Mouse (Mus musculus) fat pad, adult 2 months (tissue): ENCODE data around the gene Lrrk1.
"Not testable (repeated sequence)": the region's sequence is repeated elsewhere in the genome, so short reads cannot be mapped to it uniquely, and the experiment has no call there.

ENCODE experiments used
- DNase-seq: peaks from one replicate; pipeline ENCODE4 v3.0.0-alpha.2; 2011; ENCODE audit warnings: low read depth, low spot score; ENCODE audit errors: extremely low read depth

The Lrrk1 gene

GRCm38 (mm10) chr7:66198416-66198815 is 189.7 kb downstream of the Lrrk1 start:
- DNase-seq: no peak

DNA sequence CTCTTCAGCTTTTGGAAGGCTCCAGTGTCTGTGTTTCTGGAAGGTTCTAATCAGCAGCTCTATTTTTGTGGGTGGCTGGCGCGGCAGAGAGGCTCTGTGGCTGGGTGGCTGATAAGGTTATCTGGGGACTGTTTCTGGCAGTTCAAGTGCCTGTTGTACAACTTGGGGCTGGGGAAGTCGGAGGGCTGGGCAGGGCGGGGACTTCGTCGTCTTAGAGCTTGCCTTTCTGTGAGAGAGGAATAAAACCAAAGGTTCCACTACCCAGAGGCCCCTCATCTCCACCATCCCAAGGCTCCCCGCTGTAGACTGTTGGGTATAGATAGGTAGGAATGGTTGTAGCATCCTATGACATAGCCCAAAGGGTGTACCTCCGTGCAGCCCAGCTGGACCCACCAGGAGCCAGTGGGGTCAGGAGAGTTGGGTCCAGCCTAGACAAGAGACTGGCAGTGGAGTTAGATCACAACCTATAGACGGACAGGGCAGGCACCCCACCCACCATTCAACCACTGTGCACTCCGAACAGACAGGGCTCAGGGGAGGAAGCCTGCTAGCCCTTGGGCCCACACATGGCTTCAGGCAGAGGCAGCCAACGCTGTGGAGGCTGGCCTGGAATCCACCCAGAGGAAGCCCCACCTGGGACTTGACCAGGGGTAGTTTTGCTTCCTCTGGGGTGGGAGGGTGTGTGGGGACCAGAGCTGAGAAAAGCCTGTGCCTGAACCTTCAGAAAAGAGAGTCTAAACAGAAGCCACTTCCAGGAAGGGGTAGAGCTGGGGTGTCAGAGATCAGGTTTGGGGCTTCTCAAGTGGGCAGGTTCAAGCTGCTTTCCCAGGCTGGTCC is 191.3 kb downstream of the Lrrk1 start:
- DNase-seq: no peak

DNA sequence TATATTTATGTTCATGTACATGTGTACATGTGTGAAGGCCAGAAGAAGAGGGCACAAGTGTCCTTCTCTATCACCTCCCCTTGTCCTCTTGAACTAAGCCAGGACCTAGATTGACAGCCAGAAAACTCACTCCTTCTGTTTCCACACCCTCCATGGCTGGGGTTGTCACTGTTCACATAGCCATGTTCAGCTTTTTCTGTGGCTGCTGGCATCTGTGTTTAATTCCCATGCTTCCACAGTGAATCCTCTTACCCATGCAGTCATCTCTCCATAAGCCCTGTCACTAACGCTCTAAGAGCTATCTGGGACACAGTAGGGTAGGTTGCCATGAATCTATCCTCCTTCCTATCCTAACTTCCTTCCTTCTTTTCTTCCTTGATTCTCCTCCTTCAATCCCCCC is 192.3 kb downstream of the Lrrk1 start:
- DNase-seq: no peak

GRCm38 (mm10) chr7:66194511-66194910 is 193.6 kb downstream of the Lrrk1 start:
- no peak for DNase-seq

GRCm38 (mm10) chr7:66190385-66190784 is 197.8 kb downstream of the Lrrk1 start:
- not testable (repeated sequence) for DNase-seq

DNA sequence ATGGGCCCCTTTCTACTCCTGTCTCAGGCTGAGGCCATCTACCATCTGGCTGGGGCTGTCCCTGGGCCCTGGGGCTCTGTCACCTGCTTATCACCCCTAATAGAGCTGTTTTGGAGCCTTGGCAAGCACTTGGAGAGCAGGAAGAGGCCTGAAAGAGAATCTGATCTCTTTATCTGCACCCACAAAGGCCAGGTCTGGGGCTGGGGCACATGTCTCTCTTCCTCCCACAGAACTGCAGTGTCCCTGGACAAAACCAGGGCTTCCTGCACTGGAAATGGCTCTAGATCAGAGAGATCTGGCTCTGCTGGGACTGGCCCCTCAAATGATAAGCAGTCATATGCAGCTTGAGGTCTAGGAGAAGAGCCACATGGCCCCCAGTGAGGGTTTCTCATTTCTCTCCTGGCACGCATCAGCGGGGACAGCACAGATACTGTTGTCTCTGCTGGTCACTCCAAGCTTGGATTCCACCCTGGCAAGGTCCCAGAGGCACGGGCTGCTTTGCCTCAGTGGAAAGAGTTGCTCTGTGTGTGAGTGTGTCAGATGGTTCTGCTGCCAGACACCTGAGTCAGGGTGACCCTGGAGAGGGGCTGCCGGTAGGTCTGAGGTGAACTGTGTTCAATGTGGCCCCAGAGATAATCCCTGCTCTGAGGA is 200.4 kb downstream of the Lrrk1 start:
- no peak for DNase-seq

DNA sequence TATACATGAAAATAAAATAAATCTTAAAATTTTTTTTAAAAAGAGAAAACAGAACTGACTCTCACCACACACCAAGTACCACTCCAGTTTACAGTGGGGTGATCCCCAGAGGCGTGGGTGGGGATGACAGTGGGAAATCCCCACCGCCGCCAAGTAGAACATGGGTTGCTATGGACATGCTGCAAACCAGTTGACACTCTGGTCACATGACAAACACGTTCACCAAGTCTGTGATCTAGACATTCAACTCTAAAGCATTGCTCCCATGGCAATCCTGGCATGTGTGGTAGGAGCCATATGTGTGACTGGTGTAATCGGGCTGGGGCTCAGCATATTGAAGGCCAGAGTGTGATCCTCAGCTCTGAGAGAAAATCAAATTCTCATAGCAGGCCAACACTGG is 202.8 kb downstream of the Lrrk1 start:
- DNase-seq: no peak

- no peak for DNase-seq
These were observed 204.1 kb downstream of the Lrrk1 start for GRCm38 (mm10) chr7:66184026-66184425.

DNA sequence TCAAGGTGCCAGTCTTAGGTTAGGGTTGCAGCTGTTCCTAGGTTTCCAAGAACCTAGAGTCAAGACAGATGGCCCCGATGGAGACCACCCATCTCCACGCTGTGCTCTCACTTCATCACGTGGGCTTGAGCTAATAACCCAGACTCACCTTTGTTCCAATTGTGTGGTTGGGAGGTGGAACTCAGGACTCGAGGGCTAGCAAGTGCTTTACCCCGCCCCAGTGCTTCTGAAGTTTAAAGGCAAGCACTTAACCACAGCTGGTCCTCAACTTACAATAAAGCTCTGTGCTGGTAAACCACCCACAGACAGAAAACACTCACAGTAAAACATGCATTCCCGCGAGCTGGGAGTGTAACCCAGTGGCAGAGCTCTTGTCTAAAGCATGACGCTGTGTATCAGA is 204.7 kb downstream of the Lrrk1 start:
- no peak for DNase-seq

DNA sequence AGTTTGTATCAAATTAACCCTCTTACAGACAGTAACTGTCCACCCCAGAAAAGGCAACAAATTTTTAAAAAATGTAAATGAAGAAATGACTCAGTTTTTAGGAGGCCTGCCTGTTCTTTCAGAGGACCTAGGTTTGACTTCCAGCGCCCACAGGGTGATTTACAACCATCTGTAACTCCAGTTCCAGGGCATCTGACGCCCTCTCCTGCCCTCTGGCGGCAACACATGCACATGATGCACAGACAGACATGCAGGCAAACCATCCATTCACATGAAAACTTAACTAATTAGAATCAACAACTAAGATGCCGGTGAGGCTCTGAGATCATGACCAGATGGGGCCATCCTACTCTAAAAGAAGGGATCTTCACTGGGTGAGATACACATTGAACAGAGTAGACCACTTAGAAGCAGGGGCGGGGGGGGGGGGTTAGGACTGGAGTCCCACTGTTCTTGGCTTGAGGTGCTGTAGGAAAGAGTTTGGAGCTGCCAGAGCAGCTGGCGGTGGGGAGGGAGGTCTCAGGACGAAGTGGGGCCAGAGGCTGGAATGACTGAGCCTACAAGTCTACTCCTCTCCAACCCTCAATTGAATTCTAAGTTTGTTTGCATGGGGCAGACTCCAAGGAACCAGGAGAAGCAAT is 206.0 kb downstream of the Lrrk1 start:
- no peak for DNase-seq

DNA sequence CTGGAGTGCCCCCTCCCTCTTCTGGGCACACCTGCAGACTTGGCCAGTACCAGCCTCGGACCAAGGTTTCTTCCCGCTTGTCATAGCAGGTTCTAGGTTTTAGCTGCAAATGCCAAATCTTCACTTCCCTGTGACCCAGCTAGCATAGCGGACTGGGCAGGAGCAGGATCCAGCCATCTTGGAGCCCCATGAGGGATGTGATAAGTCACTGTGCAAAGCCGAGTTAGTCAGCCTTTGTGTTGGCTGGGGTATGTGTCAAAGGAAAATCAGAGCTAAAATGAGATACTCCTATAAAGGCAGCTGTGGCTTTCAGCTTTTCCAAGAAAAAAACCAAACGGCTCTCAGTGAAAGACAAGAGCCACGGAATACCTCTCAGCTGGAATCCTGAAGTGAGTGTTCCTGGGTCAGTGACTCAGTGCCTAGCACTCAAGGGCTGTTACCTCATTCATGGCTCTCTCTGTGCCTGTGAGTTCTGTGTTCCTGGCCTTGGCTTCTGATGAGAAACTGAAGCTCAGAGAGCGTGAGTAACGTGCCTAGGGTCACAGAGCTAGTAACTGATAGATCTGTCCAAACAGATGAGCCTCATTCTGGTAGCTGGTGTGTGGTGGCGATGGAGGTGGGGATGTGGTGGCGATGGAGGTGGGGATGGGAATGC is 207.3 kb downstream of the Lrrk1 start:
- no peak for DNase-seq

DNA sequence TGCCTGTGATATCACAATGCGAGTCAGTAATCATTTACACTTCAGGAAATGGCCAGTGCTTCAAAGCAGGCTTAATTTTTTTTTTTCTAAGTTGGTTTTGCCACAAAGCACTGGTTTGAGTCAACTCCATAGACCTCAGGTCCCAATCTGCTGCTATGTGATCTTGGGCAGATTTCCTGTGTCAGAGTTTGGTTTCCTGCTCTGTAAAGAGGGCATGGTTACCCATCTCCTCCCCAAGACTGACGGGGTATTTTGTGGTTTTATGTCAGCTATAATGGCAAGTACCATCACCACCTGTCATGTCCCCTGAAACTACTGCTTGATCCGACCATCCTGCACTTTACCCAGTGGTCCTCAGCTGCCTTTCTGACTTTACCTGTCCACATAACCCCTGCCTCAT is 207.9 kb downstream of the Lrrk1 start:
- no peak for DNase-seq

DNA sequence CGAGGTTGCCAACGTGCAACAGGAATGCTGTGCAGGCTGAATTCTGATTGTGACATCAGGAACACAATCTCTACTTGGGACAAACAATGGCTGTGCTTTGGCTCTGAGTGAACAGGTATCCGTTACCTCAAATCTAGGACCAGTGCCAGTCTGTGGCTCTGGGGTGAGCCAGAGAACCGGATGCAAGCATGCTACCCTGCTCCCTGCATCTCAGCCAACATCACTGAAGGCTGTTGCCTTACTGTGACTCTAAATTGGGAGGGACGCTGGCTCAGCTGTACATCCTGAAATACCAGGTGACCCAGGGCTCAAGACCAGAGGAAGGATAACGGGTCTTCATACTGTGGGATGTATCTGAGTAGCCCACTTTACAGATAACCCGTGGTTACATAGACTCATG is 208.4 kb downstream of the Lrrk1 start:
- DNase-seq: no peak

DNA sequence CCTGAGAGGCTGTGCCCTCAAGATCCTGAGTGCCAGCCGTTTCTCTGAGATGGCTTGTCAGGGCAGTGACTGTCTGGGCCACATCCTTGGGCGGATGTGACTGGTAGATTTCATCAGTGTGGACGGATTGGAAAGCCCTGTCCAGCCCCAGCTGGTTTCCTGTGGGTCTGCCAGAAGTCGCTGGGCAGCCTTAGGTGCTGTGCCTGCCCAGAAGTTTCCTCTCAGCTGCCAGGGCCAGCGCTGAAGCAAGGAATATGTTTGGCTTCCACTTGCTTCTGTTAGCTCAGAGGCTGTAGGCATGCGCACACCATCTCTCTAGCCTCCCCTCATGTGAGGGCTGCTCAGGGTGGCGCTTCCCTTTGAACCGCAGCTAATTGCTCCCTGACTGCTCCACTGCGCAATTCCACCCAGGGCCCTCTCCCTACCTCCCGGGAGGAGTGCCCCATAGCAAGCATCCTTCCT is 209.0 kb downstream of the Lrrk1 start:
- no peak for DNase-seq

GRCm38 (mm10) chr7:66178101-66178500 is 210.0 kb downstream of the Lrrk1 start:
- DNase-seq: no peak

- no peak for DNase-seq
These were observed 211.2 kb downstream of the Lrrk1 start for GRCm38 (mm10) chr7:66176929-66177328.
